Mouse (Mus musculus): ENCODE measurements around the gene Dnajc8.
"Not testable (repeated sequence)": the region's sequence is repeated elsewhere in the genome, so short reads cannot be mapped to it uniquely, and the experiment has no call there.

Dnajc8 gene

GRCm38 (mm10) chr4:132514555-132515135 lies 20.7 kb upstream of the Dnajc8 start:
- in situ Hi-C loops (cut with MboI, MseI), result loop anchor here (5.0 kb wide), 1 partner anchor 97 kb away; no protein-coding TSS in a partner anchor

GRCm38 (mm10) chr4:132515369-132516155 lies 19.8 kb upstream of the Dnajc8 start:
- in situ Hi-C loops (cut with MboI, MseI), result no loop called here

- in situ Hi-C loops (cut with MboI, MseI), result no loop called here
Observed at GRCm38 (mm10) chr4:132518066-132518465, 17.3 kb upstream of the Dnajc8 start.

GRCm38 (mm10) chr4:132519188-132519587 lies 16.2 kb upstream of the Dnajc8 start:
- in situ Hi-C loops (cut with MboI, MseI), result no loop called here

GRCm38 (mm10) chr4:132524321-132524741 lies 11.0 kb upstream of the Dnajc8 start:
- in situ Hi-C loops (cut with MboI, MseI), result no loop called here

- in situ Hi-C loops (cut with MboI, MseI), result no loop called here
Observed at GRCm38 (mm10) chr4:132524808-132525207, 10.5 kb upstream of the Dnajc8 start.

GRCm38 (mm10) chr4:132526678-132527077 lies 8.7 kb upstream of the Dnajc8 start:
- in situ Hi-C loops (cut with MboI, MseI), result no loop called here

GRCm38 (mm10) chr4:132527917-132528522 lies 7.3 kb upstream of the Dnajc8 start:
- in situ Hi-C loops (cut with MboI, MseI), result no loop called here

- in situ Hi-C loops (cut with MboI, MseI), result no loop called here
Observed at GRCm38 (mm10) chr4:132529344-132529743, 6.0 kb upstream of the Dnajc8 start.

GRCm38 (mm10) chr4:132530033-132530804 lies 5.1 kb upstream of the Dnajc8 start:
- in situ Hi-C loops (cut with MboI, MseI), result no loop called here

- in situ Hi-C loops (cut with MboI, MseI), result no loop called here
Observed at GRCm38 (mm10) chr4:132532496-132532895, 2.9 kb upstream of the Dnajc8 start.

GRCm38 (mm10) chr4:132532981-132533916 lies 2.1 kb upstream of the Dnajc8 start, which contains the start of gene Atpif1:
TSS of gene Atpif1 (minus strand) at chr4:132533659.
- in situ Hi-C loops (cut with MboI, MseI), result no loop called here

GRCm38 (mm10) chr4:132539481-132539880 lies 4.1 kb downstream of the Dnajc8 start:
- in situ Hi-C loops (cut with MboI, MseI), result no loop called here

- in situ Hi-C loops (cut with MboI, MseI), result no loop called here
Observed at GRCm38 (mm10) chr4:132541413-132541812, 6.1 kb downstream of the Dnajc8 start.

- in situ Hi-C loops (cut with MboI, MseI), result no loop called here
Observed at GRCm38 (mm10) chr4:132542724-132543123, 7.4 kb downstream of the Dnajc8 start.

GRCm38 (mm10) chr4:132545851-132546250 lies 10.5 kb downstream of the Dnajc8 start:
- in situ Hi-C loops (cut with MboI, MseI), result no loop called here

- in situ Hi-C loops (cut with MboI, MseI), result no loop called here
Observed at GRCm38 (mm10) chr4:132554221-132554620, 18.9 kb downstream of the Dnajc8 start.

GRCm38 (mm10) chr4:132554653-132555052 lies 19.3 kb downstream of the Dnajc8 start:
- in situ Hi-C loops (cut with MboI, MseI), result no loop called here

GRCm38 (mm10) chr4:132555550-132555949 lies 20.2 kb downstream of the Dnajc8 start:
- in situ Hi-C loops (cut with MboI, MseI), result not testable (repeated sequence)

GRCm38 (mm10) chr4:132563261-132563660 lies 27.9 kb downstream of the Dnajc8 start:
- in situ Hi-C loops (cut with MboI, MseI), result no loop called here

GRCm38 (mm10) chr4:132563965-132564364 lies 28.6 kb downstream of the Dnajc8 start, which contains the start of gene Ptafr:
TSS of gene Ptafr (plus strand) at chr4:132564067.
- in situ Hi-C loops (cut with MboI, MseI), result no loop called here
